Mouse (Mus musculus) left cerebral cortex, adult 9 months (tissue): Measurements from ENCODE around the gene Tprkb.
"Not testable (repeated sequence)": the region's sequence is repeated elsewhere in the genome, so short reads cannot be mapped to it uniquely, and the experiment has no call there.

Source experiments
- DNase-seq, 2 experiments: peaks; one replicate each; pipeline ENCODE4 v3.0.0; 2022; ENCODE audit warnings: low spot score in 2 of 2

Tprkb gene

GRCm38 (mm10) chr6:85915539-85916513 is 4.2 kb downstream of the Tprkb start, which contains the start of gene Nat8f1:
Gene Nat8f1, minus strand, starts transcription at chr6:85915687.
- DNase-seq = peak; percentile 76 to 92

GRCm38 (mm10) chr6:85916596-85916995 is 4.9 kb downstream of the Tprkb start:
- no peak for DNase-seq

- not testable (repeated sequence) for DNase-seq
These were observed 6.7 kb downstream of the Tprkb start for GRCm38 (mm10) chr6:85918341-85918740.

- DNase-seq = no peak
These were observed 7.7 kb downstream of the Tprkb start for GRCm38 (mm10) chr6:85919401-85919800.

- no peak for DNase-seq
These were observed 12.0 kb downstream of the Tprkb start for GRCm38 (mm10) chr6:85923643-85924042.

- no peak for DNase-seq
These were observed 15.0 kb downstream of the Tprkb start for GRCm38 (mm10) chr6:85926709-85927108.

- no peak for DNase-seq
These were observed 16.1 kb downstream of the Tprkb start for GRCm38 (mm10) chr6:85927476-85928464.

GRCm38 (mm10) chr6:85929312-85929711 is 17.6 kb downstream of the Tprkb start:
- no peak for DNase-seq

GRCm38 (mm10) chr6:85934047-85934446 is 22.4 kb downstream of the Tprkb start:
- no peak for DNase-seq

- no peak for DNase-seq
These were observed 24.0 kb downstream of the Tprkb start for GRCm38 (mm10) chr6:85935646-85936045.

- DNase-seq = peak; percentile 58 to 81
These were observed 25.1 kb downstream of the Tprkb start for GRCm38 (mm10) chr6:85936508-85937465.

GRCm38 (mm10) chr6:85938701-85939100 is 27.0 kb downstream of the Tprkb start:
- DNase-seq = no peak

- DNase-seq = no peak
These were observed 30.8 kb downstream of the Tprkb start for GRCm38 (mm10) chr6:85942469-85942868.

GRCm38 (mm10) chr6:85948549-85948948 is 36.9 kb downstream of the Tprkb start:
- DNase-seq = no peak

- DNase-seq = no peak
These were observed 45.9 kb downstream of the Tprkb start for GRCm38 (mm10) chr6:85957581-85957980.

- peak; percentile 80 to 90 for DNase-seq
These were observed 49.7 kb downstream of the Tprkb start, which contains the start of gene Dusp11 for GRCm38 (mm10) chr6:85961101-85962091. Gene Dusp11, minus strand, starts transcription at chr6:85961667.

GRCm38 (mm10) chr6:85966081-85966480 is 54.4 kb downstream of the Tprkb start:
- not testable (repeated sequence) for DNase-seq

- no peak for DNase-seq
These were observed 55.0 kb downstream of the Tprkb start for GRCm38 (mm10) chr6:85966686-85967085.

GRCm38 (mm10) chr6:85969889-85970288 is 58.2 kb downstream of the Tprkb start:
- DNase-seq = no peak
